Mouse (Mus musculus) cerebellum, adult 9-10 months (tissue): Measurements from ENCODE around the gene Dapk1.
A peak's percentile ranks its signal among the peaks of the same experiment; 100 is the strongest.

ENCODE experiments used
- DNase-seq: peaks from one replicate; pipeline ENCODE4 v3.0.0; 2022

Gene Dapk1

DNA sequence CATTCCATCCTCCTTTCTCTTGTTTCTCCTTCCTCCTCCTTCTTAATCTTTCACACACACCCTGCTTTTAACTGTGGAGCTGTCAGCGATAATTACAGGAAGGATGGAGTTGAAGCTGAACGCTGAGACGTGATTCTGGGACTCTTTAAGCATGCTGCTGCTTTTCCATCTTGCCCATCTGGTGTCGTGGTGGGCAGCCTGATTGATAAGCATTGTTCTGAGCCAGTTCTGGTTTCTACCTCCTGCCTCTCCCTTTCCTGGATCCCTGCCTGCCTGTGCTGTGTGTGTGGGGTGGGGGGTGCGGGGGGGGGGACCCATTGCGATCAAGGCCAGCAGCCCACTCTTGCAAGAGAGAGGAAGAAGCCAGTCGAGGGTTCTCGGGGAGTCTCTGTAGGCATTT lies 95.0 kb downstream of the Dapk1 start:
- no peak for DNase-seq

GRCm38 (mm10) chr13:60698021-60698420 lies 96.3 kb downstream of the Dapk1 start:
- DNase-seq, result no peak

DNA sequence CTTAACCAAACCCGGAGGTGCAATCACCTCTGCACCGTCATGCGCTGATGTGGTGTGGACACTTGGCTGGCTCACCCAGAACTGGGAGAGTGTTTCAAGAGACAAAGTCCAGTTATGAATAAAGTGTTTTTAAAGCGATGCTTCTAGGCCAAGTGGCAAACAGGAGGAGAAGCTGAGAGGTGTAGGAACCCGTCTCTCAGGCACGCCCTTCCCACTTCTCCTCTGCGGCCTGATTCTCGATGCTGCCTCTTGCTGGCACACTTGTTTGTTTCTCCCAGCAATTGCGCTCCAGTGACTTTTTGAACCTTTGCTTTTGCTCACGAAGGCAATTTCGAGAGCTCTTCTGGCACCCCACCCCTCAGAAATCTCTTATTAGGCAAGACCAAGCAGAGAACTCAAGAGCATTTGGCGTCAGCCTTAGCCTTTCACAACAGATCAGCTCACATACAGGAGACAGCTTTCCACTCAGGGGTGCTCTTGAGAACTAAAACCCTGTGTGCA lies 100.0 kb downstream of the Dapk1 start:
- no peak for DNase-seq

- DNase-seq, result peak; percentile 47
Measured at GRCm38 (mm10) chr13:60707541-60708468, 106.1 kb downstream of the Dapk1 start.

- no peak for DNase-seq
Measured at GRCm38 (mm10) chr13:60709136-60709535, 107.4 kb downstream of the Dapk1 start.

DNA sequence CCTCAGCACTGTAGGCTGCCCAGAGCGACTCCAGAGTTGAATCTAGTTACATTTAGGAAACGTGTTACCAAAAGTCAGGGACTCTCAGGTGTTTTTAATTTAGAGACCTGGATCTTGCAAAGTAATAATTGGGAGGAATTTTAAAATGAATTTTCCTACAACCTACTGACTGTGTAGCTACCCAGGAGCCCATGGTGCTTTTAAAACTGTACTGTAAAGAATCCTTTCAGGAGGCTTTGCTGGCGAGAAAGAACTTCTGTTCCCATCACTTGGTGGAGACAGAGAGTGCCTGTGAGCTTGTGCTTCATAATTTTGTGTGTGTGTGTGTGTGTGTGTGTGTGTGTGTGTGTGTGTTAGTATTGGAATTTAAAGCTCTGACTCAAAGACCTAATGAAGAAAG lies 109.2 kb downstream of the Dapk1 start:
- DNase-seq, result no peak

DNA sequence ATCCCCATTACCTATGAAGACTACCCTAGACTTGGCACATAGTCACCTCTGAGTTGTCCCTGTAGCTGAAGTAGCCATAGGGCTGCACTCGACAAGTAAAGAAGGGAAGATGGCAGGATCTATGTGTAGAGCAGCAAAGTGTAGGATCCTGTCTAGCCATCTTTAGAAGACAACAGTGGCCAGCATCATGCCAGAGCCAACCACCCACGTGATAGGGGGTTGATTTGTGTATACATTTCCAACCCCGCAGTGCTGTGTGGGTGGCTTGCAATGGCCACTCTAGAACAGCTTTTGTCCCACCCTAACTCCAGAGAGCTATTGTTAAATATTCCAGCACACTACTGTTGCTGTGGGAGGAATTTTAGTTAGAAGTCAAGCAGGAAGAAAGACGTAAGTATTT lies 111.8 kb downstream of the Dapk1 start:
- DNase-seq, result no peak

- no peak for DNase-seq
Measured at GRCm38 (mm10) chr13:60716107-60716506, 114.4 kb downstream of the Dapk1 start.

DNA sequence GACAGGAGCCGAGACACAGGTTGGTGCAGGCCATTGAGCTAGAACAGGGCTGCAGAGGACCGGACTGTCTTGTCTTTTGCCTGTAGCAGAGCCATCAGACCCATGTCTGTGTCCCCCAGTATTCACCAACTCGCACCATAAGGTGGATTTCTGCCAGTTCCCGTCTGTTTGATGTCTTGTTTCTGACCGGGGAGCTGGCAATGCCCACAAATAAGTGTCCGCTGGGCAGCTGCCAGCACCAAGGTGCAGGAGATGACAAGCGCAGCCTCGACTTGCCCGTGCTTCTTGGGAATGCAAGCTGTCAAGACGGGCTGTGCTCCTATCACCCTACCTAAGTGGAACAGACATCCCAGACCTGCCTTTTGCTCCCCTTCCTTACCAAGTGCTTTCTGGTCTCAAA lies 115.7 kb downstream of the Dapk1 start:
- DNase-seq, result no peak

DNA sequence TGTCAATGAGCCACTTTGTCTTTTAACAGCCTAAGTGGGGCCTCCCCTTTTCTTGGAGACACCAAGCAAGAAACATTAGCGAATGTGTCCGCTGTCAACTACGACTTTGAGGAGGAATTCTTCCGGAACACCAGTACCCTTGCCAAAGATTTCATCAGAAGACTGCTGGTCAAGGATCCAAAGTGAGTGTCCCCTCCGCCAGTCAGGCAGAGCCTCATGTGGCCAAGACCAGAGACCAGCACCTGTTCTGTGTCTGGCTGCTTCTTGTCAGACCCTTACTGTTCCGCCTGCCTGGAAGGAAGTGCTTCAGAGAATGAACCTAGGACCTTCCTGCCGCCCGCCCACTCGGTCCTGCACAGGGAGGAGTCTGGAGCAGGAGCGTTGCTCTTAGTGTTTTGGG lies 117.8 kb downstream of the Dapk1 start:
- no peak for DNase-seq

DNA sequence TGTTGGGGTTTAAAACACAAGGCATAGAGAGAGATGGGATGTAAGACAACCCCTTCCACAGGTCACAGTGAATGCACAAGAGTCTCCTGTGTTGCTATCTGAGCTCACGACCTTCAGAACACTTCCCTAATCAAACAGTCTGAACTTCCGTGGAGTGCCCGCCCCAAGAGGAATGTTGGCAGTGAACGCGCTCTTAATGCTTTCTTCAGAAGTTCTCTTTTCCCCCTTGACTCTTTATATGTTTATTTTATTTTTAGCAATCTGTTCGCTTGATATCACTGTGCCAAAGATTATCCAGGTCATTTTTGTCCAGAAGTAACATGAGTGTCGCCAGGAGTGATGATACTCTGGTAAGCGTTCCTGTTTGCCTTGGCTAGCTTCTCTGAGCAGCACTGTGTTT lies 121.0 kb downstream of the Dapk1 start:
- DNase-seq, result no peak

GRCm38 (mm10) chr13:60728276-60729054 lies 126.7 kb downstream of the Dapk1 start:
- DNase-seq, result no peak

GRCm38 (mm10) chr13:60729055-60729402 lies 127.3 kb downstream of the Dapk1 start:
- no peak for DNase-seq

- no peak for DNase-seq
Measured at GRCm38 (mm10) chr13:60730587-60730986, 128.8 kb downstream of the Dapk1 start.

GRCm38 (mm10) chr13:60731001-60731400 lies 129.3 kb downstream of the Dapk1 start:
- no peak for DNase-seq

DNA sequence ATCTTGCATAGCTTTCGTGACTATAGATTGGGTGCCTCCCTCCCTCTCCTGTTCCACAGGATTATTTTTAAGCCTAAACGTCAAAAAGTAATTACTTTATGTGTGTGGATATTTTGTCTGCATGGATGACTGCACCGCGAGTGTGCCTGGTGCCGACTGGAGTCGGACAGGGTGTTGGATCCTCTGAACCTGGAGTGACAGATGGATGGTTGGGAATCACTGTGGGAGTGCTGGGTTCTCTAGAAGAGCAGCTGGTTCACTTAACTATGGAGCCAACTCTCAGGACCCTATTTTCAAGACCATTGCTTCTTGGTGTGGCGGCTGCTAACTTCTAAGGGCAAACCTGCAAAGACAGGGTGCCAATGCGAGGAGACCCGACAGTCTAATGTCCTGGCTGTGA lies 133.6 kb downstream of the Dapk1 start:
- DNase-seq, result peak; percentile 33

DNA sequence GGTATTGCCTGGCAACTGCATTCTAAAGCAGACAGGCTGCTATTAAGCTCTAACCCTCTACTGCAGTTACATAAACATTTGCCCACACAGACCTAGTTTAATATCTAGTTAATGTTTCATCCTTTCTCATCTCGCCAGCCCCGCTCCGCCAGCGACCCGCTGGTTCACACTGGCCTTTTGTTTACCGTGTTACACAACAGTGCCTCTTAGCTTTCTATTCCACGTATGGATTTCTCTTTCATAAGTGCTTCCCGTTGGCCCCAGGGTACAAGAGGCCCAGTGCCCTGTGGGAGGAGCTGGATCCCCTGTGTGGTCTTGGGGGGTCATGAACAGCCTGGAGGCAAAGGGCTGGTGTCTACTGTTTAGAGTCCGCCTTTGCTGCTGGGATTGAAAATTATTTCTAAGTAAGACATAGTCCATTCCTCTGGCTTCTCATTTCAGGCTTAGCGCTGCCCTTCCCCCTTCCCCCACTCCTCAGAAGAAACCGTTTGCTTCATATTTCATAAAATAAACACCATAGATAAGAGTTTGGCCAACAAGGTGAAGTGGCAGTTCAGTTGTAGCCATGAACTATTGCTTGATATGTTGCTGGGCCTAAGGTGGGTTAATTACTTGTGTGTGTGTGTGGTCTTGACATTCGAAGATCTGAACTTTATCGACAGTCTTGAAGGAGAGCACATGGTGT lies 134.8 kb downstream of the Dapk1 start:
- DNase-seq, result no peak

DNA sequence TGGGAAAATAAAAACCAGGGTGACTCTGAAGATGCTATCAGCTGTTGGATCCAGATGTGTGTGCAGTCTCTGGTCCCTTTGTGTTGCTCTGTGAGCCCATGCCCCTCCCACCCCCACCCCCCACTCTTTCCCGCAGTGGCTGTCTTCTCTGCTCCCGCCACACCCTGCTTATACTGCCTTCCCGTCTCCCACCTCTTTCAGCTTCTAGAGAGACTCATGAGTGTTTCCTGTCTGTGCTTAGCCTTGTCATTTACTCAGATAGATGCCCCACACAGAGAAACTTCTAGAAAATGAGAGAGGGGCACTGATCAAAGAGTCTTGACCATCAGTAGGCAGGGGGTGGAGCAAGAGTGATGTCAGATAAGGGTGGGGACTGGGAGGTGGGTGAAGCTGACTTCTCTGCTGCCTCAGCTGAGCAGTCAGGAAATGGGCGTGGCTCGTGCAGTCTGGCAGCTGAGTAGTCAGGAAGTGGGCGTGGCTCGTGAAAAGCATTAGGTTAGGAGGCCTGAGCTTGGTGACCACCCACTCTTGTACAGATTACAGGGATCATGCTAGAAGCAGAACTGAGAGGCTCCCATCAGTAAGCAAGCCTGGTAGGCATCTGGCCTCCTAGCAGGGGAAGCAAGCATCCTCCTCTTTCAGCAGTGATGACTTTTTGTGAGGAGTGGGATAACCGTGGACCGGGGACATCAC lies 136.0 kb downstream of the Dapk1 start:
- peak; percentile 25 for DNase-seq

DNA sequence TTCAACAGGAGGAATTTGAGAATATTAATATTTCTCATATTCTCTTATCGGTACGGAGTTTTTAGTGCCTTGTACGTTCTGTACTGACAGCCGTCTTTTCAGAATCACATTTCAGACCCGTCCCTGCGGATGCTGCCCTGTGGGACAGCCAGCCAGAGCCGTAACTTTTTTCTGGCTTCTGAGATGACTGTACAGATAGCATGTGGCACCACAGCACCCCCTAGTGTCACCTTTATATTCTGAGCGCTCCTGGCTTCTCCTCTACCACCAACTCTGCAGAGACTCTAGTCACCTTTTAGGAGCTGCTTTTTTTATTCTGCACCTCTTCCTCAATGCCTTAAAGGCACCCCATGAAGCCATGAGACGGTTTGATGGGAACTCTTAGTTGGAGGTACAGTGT lies 136.7 kb downstream of the Dapk1 start:
- DNase-seq, result peak; percentile 69

GRCm38 (mm10) chr13:60740248-60740647 lies 138.5 kb downstream of the Dapk1 start:
- no peak for DNase-seq

DNA sequence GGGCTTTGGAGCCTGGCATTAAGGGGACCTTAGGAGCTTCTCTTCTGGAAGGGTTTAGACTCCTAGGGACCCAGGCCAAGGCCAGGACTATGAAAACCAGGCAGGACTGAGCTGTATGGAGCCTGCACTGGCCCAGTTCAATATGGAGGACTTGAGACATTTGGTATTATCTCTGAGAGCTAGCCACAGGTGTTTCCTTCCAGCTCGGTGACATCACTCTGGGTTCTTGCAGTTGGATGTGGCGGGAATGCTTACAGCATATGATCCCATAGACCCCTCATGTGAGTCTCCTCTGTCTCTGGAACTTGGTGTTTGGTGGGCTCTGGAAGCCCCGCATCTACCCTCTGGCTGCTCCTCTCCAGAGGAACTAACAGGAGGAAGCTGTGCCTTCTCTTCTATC lies 140.9 kb downstream of the Dapk1 start:
- DNase-seq, result no peak

GRCm38 (mm10) chr13:60743381-60744077 lies 141.8 kb downstream of the Dapk1 start:
- DNase-seq, result no peak
